Mouse (Mus musculus) kidney, postnatal 4 days (tissue): ENCODE measurements at regions not wholly inside any gene's neighbourhood (a gene's known extent, or its start where the extent isn't known, plus 50 kb on each side); places are given as distances from the start of the nearest gene placed in this dataset.

Source experiments
- DNase-seq, 2 experiments: peaks; one replicate each; pipeline ENCODE4 v3.0.0; 2021; ENCODE audit warnings: mixed read lengths in 2 of 2

GRCm38 (mm10) chr11:56716953-56717352, 294.2 kb upstream of the Gria1 start:
- DNase-seq: no peak

GRCm38 (mm10) chr11:56725141-56725540, 286.0 kb upstream of the Gria1 start:
- DNase-seq: no peak

- DNase-seq: no peak
Measured at GRCm38 (mm10) chr11:56726161-56726560, 285.0 kb upstream of the Gria1 start.

- no peak for DNase-seq
Measured at GRCm38 (mm10) chr11:56727556-56727955, 283.6 kb upstream of the Gria1 start.

GRCm38 (mm10) chr11:56728204-56729002, 282.8 kb upstream of the Gria1 start:
- DNase-seq: peak in 1 of 2 experiments; percentile 10

- no peak for DNase-seq
Measured at GRCm38 (mm10) chr11:56741857-56742256, 269.3 kb upstream of the Gria1 start.

GRCm38 (mm10) chr11:56750032-56750431, 261.2 kb upstream of the Gria1 start:
- DNase-seq: no peak

- no peak for DNase-seq
Measured at GRCm38 (mm10) chr11:56750639-56751038, 260.5 kb upstream of the Gria1 start.

GRCm38 (mm10) chr11:56751918-56752317, 259.3 kb upstream of the Gria1 start:
- DNase-seq: no peak

GRCm38 (mm10) chr11:56753699-56754098, 257.5 kb upstream of the Gria1 start:
- no peak for DNase-seq

GRCm38 (mm10) chr11:56760474-56760873, 250.7 kb upstream of the Gria1 start:
- no peak for DNase-seq

GRCm38 (mm10) chr11:56762467-56763120, 248.6 kb upstream of the Gria1 start:
- peak; percentile 43 to 45 for DNase-seq

- no peak for DNase-seq
Measured at GRCm38 (mm10) chr11:56767424-56767823, 243.8 kb upstream of the Gria1 start.

- no peak for DNase-seq
Measured at GRCm38 (mm10) chr11:56786351-56786750, 224.8 kb upstream of the Gria1 start.

- no peak for DNase-seq
Measured at GRCm38 (mm10) chr11:56792691-56793090, 218.5 kb upstream of the Gria1 start.

GRCm38 (mm10) chr11:56807314-56807713, 203.9 kb upstream of the Gria1 start:
- DNase-seq: no peak

- DNase-seq: no peak
Measured at GRCm38 (mm10) chr11:56810141-56810540, 201.0 kb upstream of the Gria1 start.

GRCm38 (mm10) chr11:56812121-56812520, 199.1 kb upstream of the Gria1 start:
- DNase-seq: peak; percentile 73 to 74

GRCm38 (mm10) chr11:56823471-56823870, 187.7 kb upstream of the Gria1 start:
- no peak for DNase-seq

GRCm38 (mm10) chr11:56827499-56827898, 183.7 kb upstream of the Gria1 start:
- no peak for DNase-seq

GRCm38 (mm10) chr11:56862649-56863048, 148.5 kb upstream of the Gria1 start:
- DNase-seq: peak; percentile 78 to 83

GRCm38 (mm10) chr11:56871640-56872039, 139.5 kb upstream of the Gria1 start:
- no peak for DNase-seq

- no peak for DNase-seq
Measured at GRCm38 (mm10) chr11:56898548-56898951, 112.6 kb upstream of the Gria1 start.

GRCm38 (mm10) chr11:56901201-56901600, 110.0 kb upstream of the Gria1 start:
- DNase-seq: no peak
